Mouse (Mus musculus) ES-Bruce4 (cell line): ENCODE measurements at regions not wholly inside any gene's neighbourhood (a gene's known extent, or its start where the extent isn't known, plus 50 kb on each side); places are given as distances from the start of the nearest gene placed in this dataset.

Source experiments
- CTCF ChIP-seq: IDR thresholded peaks from one replicate; pipeline ENCODE4 v1.8.1; 2011; ENCODE audit warnings: low read depth, low read length
- EP300 ChIP-seq: IDR thresholded peaks from 2 replicates; pipeline ENCODE4 v1.6.1; 2011; ENCODE audit warnings: low read depth, low read length; ENCODE audit not compliant: insufficient read depth
- POLR2A ChIP-seq: IDR thresholded peaks from one replicate; pipeline ENCODE4 v1.8.1; 2011; ENCODE audit warnings: low read length; ENCODE audit not compliant: insufficient read depth

DNA sequence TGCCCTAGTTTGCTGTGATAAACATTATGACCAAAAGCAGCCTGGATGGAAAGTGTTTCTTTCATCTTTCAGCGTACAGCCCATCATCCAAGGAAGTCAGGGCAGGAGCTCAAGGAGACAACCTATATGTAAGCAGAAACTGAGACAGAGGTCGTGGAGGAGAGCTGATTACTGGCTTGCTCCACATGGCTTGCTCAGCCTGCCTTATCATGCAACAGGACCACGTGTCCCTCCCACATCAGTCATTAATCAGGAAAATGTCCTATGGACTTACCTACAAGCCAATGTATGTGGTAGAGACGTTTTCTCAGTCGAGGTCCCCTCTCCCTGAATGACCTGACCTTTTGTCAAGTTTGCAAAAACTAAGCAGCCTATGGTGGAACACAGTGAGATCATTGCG is 123.7 kb upstream of the Rnaseh2b start:
- no peak for TF ChIP-seq POLR2A
- no peak for TF ChIP-seq CTCF
- no peak for TF ChIP-seq EP300
